Mouse (Mus musculus) T-helper 17 cell (primary cell): ENCODE data around the gene Gm428.
"Not testable (repeated sequence)": the region's sequence is repeated elsewhere in the genome, so short reads cannot be mapped to it uniquely, and the experiment has no call there.

Source experiments
- in situ Hi-C, 2 experiments: fragments of 300-600 bp; cut with MboI, MseI; formaldehyde crosslinking; loops; 1 replicate in 1 of 2; 2 replicates in 1 of 2; pipeline ENCODE4 v1.15.1; 2025; ENCODE audit warnings: high pct_unique_total_duplicates in 2 of 2

Gm428 gene

GRCm38 (mm10) chr4:73683216-73683615, at the start of gene Gm428:
Gene Gm428, plus strand, starts transcription at chr4:73683516.
- in situ Hi-C loops, result loop anchor here in 1 of 2 experiments (5.0 kb wide), 1 partner anchor 86 kb away; no protein-coding TSS in a partner anchor

- in situ Hi-C loops, result loop anchor here (5.0 kb wide), 2 partner anchors 36 to 41 kb away; no protein-coding TSS in a partner anchor
Measured at GRCm38 (mm10) chr4:73637821-73638220, 45.5 kb upstream of the Gm428 start, which contains the start of gene Gm11236. Gene Gm11236, plus strand, starts transcription at chr4:73638121.

GRCm38 (mm10) chr4:73661864-73662263, 21.5 kb upstream of the Gm428 start:
- in situ Hi-C loops, result not testable (repeated sequence)

- in situ Hi-C loops, result not testable (repeated sequence)
Measured at GRCm38 (mm10) chr4:73668054-73668453, 15.3 kb upstream of the Gm428 start, which contains the start of gene Gm11239. Gene Gm11239, plus strand, starts transcription at chr4:73668354.

GRCm38 (mm10) chr4:73718761-73719160, 35.4 kb downstream of the Gm428 start:
- in situ Hi-C loops, result no loop called here

- in situ Hi-C loops, result no loop called here
Measured at GRCm38 (mm10) chr4:73719819-73720218, 36.5 kb downstream of the Gm428 start.
